Mouse (Mus musculus) G1E (cell line): Measurements from ENCODE around the gene F11r. TPM values are rescaled to one million over a fixed set of nuclear protein-coding genes. Genes with fewer than 3 reads are reported as not detected.

Experiments
- ATAC-seq: 2 replicates; pipeline ENCODE4 v1.8.0; 2016; ENCODE audit warnings: mild to moderate bottlenecking; ENCODE audit not compliant: insufficient number of reproducible peaks, poor library complexity, low FRiP score, severe bottlenecking; ENCODE audit errors: extremely low read depth
- DNase-seq: peaks from one replicate; pipeline ENCODE4 v3.0.0; 2012; ENCODE audit warnings: low spot score
- H3K27me3 ChIP-seq: 2 replicates; pipeline ENCODE4 v1.6.1; 2012; ENCODE audit warnings: mild to moderate bottlenecking, low read length, inconsistent platforms; ENCODE audit not compliant: insufficient read depth
- H3K36me3 ChIP-seq: replicated peaks from 2 replicates; pipeline ENCODE3; 2012; ENCODE audit warnings: mild to moderate bottlenecking, inconsistent platforms
- H3K4me1 ChIP-seq: 2 replicates; pipeline ENCODE4 v1.6.1; 2012; ENCODE audit warnings: low read depth, low read length, inconsistent platforms, mixed read lengths; ENCODE audit not compliant: insufficient read depth
- H3K4me3 ChIP-seq: 2 replicates; pipeline ENCODE4 v1.5.1; 2012; ENCODE audit warnings: low read depth, mild to moderate bottlenecking, inconsistent platforms, low read length, moderate library complexity, mixed read lengths
- H3K9me3 ChIP-seq: replicated peaks from 2 replicates; pipeline ENCODE4 v1.6.1; 2012; ENCODE audit warnings: inconsistent platforms
- CTCF ChIP-seq: IDR thresholded peaks from 2 replicates; pipeline ENCODE4 v1.5.1; 2012; ENCODE audit warnings: low read depth, low read length, inconsistent platforms, mixed read lengths
- GATA1 ChIP-seq: IDR thresholded peaks from 2 replicates; pipeline ENCODE4 v1.6.1; 2012; ENCODE audit warnings: borderline replicate concordance, low read length, inconsistent platforms, mixed read lengths
- GATA2 ChIP-seq: IDR thresholded peaks from 2 replicates; pipeline ENCODE4 v1.6.1; 2012; ENCODE audit warnings: low read depth, low read length, inconsistent platforms, borderline replicate concordance
- POLR2AphosphoS5 ChIP-seq: IDR thresholded peaks from 2 replicates; pipeline ENCODE4 v1.6.1; 2012; ENCODE audit warnings: low read depth, low read length, inconsistent platforms; ENCODE audit not compliant: insufficient replicate concordance
- TAL1 ChIP-seq: conservative IDR thresholded peaks from 2 replicates; pipeline ENCODE4 v1.6.1; 2012; ENCODE audit warnings: low read depth, low read length, inconsistent platforms, mixed read lengths
- polyA plus RNA-seq: library from polyadenylated mRNA; stranded (reverse); fragments of >175 nt; gene quantifications from 2 replicates; pipeline ENCODE4 v1.2.3, GENCODE M21; 2012
- total RNA-seq, 2 experiments: library from RNA; stranded (forward) in 1 of 2; stranded (reverse) in 1 of 2; fragments of 200-1000 nt in 1 of 2; fragments of >200 nt in 1 of 2; fragmentation: Nextera tagmentation in 1 of 2; gene quantifications; 2 replicates each; pipeline ENCODE4 v1.2.3; 2014 to 2017

The F11r gene
- total RNA-seq (2014; fragmentation: Nextera tagmentation) (not detected in 2 replicates), total RNA-seq (2017) (0.11 and 1.2 TPM in 2 replicates), polyA plus RNA-seq (not detected in 2 replicates)

GRCm38 (mm10) chr1:171437264-171438013, at the start of gene F11r:
TSS of gene F11r (plus strand) at chr1:171437535.
- no peak for DNase-seq
- Histone ChIP-seq H3K27me3 (peaks cover 47% of the 10 kb centered on the region), H3K36me3 (no peaks in the 10 kb centered on the region), H3K9me3 (no peaks in the 10 kb centered on the region), H3K4me3 (peak within 1 kb of the TSS; percentile 61; the same call in 1 of the 2 replicates), H3K4me1 (peaks cover 21% of the 10 kb centered on the region)
- TF ChIP-seq TAL1 (no peak), CTCF (no peak), GATA2 (no peak), POLR2AphosphoS5 (no peak), GATA1 (no peak)
- no peak for ATAC-seq

- H3K9me3 ChIP-seq = no peaks in the 10 kb centered on the region
- no peaks in the 10 kb centered on the region for H3K36me3 ChIP-seq
- ATAC-seq (peak; percentile 55; the same call in 1 of the 2 replicates), DNase-seq (no peak)
- peak within 1 kb of the TSS; percentile 24; the same call in 1 of the 2 replicates for H3K4me3 ChIP-seq
- no peak for TF ChIP-seq CTCF
- TF ChIP-seq TAL1 = no peak
- no peak for TF ChIP-seq POLR2AphosphoS5
- no peak for TF ChIP-seq GATA2
- no peak for TF ChIP-seq GATA1
- H3K4me1 ChIP-seq = peaks cover 31% of the 10 kb centered on the region
- H3K27me3 ChIP-seq = peaks cover 18% of the 10 kb centered on the region
These were observed 48.8 kb upstream of the F11r start, which contains the start of gene Arhgap30 for GRCm38 (mm10) chr1:171388376-171389102. TSS of gene Arhgap30 (plus strand) at chr1:171388954.

GRCm38 (mm10) chr1:171390101-171390500, 47.2 kb upstream of the F11r start:
- TF ChIP-seq POLR2AphosphoS5 (no peak), GATA1 (no peak), TAL1 (no peak), CTCF (no peak), GATA2 (no peak)
- ATAC-seq (peak; percentile 94), DNase-seq (peak; percentile 93)
- Histone ChIP-seq H3K9me3 (no peaks in the 10 kb centered on the region), H3K4me1 (peaks cover 24% of the 10 kb centered on the region), H3K36me3 (no peaks in the 10 kb centered on the region), H3K27me3 (peaks cover 15% of the 10 kb centered on the region), H3K4me3 (peak overlapping the region; percentile 41; the same call in 1 of the 2 replicates)

- ATAC-seq = no peak
- H3K36me3 ChIP-seq = no peaks in the 10 kb centered on the region
- no peak for TF ChIP-seq TAL1
- no peak for TF ChIP-seq GATA1
- no peak for TF ChIP-seq POLR2AphosphoS5
- no peak for TF ChIP-seq GATA2
- TF ChIP-seq CTCF = no peak
These were observed 35.5 kb upstream of the F11r start for GRCm38 (mm10) chr1:171401821-171402220.

GRCm38 (mm10) chr1:171402991-171403390, 34.3 kb upstream of the F11r start:
- no peak for DNase-seq
- no peak overlapping the region for H3K4me3 ChIP-seq
- no peaks in the 10 kb centered on the region for H3K36me3 ChIP-seq
- TF ChIP-seq GATA1 (no peak), POLR2AphosphoS5 (no peak), TAL1 (no peak), GATA2 (no peak), CTCF (no peak)
- no peaks in the 10 kb centered on the region; the same call in 1 of the 2 replicates for H3K4me1 ChIP-seq
- no peak for ATAC-seq
- H3K27me3 ChIP-seq = peaks cover 42% of the 10 kb centered on the region
- H3K9me3 ChIP-seq = no peaks in the 10 kb centered on the region

More at GRCm38 (mm10) chr1:171401821-171402220, 35.5 kb upstream of the F11r start:
- Histone ChIP-seq H3K9me3 (no peaks in the 10 kb centered on the region), H3K27me3 (peaks cover 40% of the 10 kb centered on the region), H3K4me3 (no peak overlapping the region), H3K4me1 (peaks cover 3% of the 10 kb centered on the region; the same call in 1 of the 2 replicates)
- no peak for DNase-seq

- no peaks in the 10 kb centered on the region for H3K36me3 ChIP-seq
- no peak for ATAC-seq
These were observed 30.1 kb upstream of the F11r start for GRCm38 (mm10) chr1:171407263-171407662.

More at GRCm38 (mm10) chr1:171407263-171407662, 30.1 kb upstream of the F11r start:
- no peak overlapping the region for H3K4me3 ChIP-seq
- peaks cover 41% of the 10 kb centered on the region for H3K27me3 ChIP-seq
- no peak for DNase-seq
- H3K4me1 ChIP-seq = 0 out of 2 replicates have a peak, but pooled peaks cover 3% of the 10 kb centered on the region
- TF ChIP-seq POLR2AphosphoS5 (no peak), TAL1 (no peak), GATA1 (no peak), CTCF (no peak)
- H3K9me3 ChIP-seq = no peaks in the 10 kb centered on the region
